Mouse (Mus musculus): ENCODE data around the gene Fli1. TPM values are rescaled to one million over a fixed set of nuclear protein-coding genes. Genes with fewer than 3 reads are reported as not detected.

The Fli1 gene
- polyA plus RNA-seq, 1 experiment, result not detected

- TF ChIP-seq REST (IDR thresholded peaks at IDR 0.05; ENCODE audit: insufficient read depth, insufficient read length) (no peak), USF1 (IDR thresholded peaks at IDR 0.05; ENCODE audit: low read depth) (no peak), MYOG (IDR thresholded peaks at IDR 0.05; ENCODE audit: control insufficient read depth in 1 of 3, insufficient read depth in 1 of 3, insufficient read length in 2 of 3, low read depth in 2 of 3) (no peak), E2F4 (IDR thresholded peaks at IDR 0.05; ENCODE audit: insufficient read depth) (no peak), POLR2A (IDR thresholded peaks at IDR 0.05; ENCODE audit: insufficient read length, low read depth) (no peak), POLR2AphosphoS2 (IDR thresholded peaks at IDR 0.05; ENCODE audit: insufficient read length, low read depth) (no peak), TCF12 (IDR thresholded peaks at IDR 0.05; ENCODE audit: insufficient read depth, poor library complexity, severe bottlenecking) (no peak), MYOD1 (IDR thresholded peaks at IDR 0.05; ENCODE audit: control insufficient read depth in 1 of 3, insufficient read length in 2 of 3, low read depth in 2 of 3) (no peak), SRF (IDR thresholded peaks at IDR 0.05; ENCODE audit: control insufficient read depth, insufficient read length, low read depth) (no peak), TCF3 (IDR thresholded peaks at IDR 0.05; ENCODE audit: insufficient read length, low read depth) (no peak), CEBPB (IDR thresholded peaks at IDR 0.05; ENCODE audit: insufficient read depth, poor library complexity, severe bottlenecking) (no peak), MAX (IDR thresholded peaks at IDR 0.05; ENCODE audit: low read depth) (no peak)
- Histone ChIP-seq H3K79me2 (ENCODE audit: control insufficient read depth, insufficient read depth) (no peaks in the 10 kb centered on the region), H3K4me2 (ENCODE audit: low read depth) (no peak overlapping the region), H3K27me3 (ENCODE audit: control insufficient read depth, insufficient read depth, insufficient read length) (peaks cover 48% of the 10 kb centered on the region), H3ac (ENCODE audit: control insufficient read depth, insufficient read length) (no peak overlapping the region), H3K4me3 (no peak overlapping the region), H3K36me3 (ENCODE audit: control insufficient read depth, insufficient read depth) (no peaks in the 10 kb centered on the region)
These were observed 51.2 kb downstream of the Fli1 start for GRCm38 (mm10) chr9:32491484-32491883.

- Histone ChIP-seq H3K36me3 (ENCODE audit: control insufficient read depth, insufficient read depth) (no peaks in the 10 kb centered on the region), H3ac (ENCODE audit: control insufficient read depth, insufficient read length) (no peak overlapping the region), H3K4me2 (ENCODE audit: low read depth) (no peak overlapping the region), H3K4me3 (no peak overlapping the region), H3K79me2 (ENCODE audit: control insufficient read depth, insufficient read depth) (no peaks in the 10 kb centered on the region), H3K27me3 (ENCODE audit: control insufficient read depth, insufficient read depth, insufficient read length) (peaks cover 44% of the 10 kb centered on the region)
- TF ChIP-seq E2F4 (IDR thresholded peaks at IDR 0.05; ENCODE audit: insufficient read depth) (no peak), MYOG (IDR thresholded peaks at IDR 0.05; ENCODE audit: control insufficient read depth in 1 of 3, insufficient read depth in 1 of 3, insufficient read length in 2 of 3, low read depth in 2 of 3) (no peak), TCF12 (IDR thresholded peaks at IDR 0.05; ENCODE audit: insufficient read depth, poor library complexity, severe bottlenecking) (no peak), CEBPB (IDR thresholded peaks at IDR 0.05; ENCODE audit: insufficient read depth, poor library complexity, severe bottlenecking) (no peak), POLR2A (IDR thresholded peaks at IDR 0.05; ENCODE audit: insufficient read length, low read depth) (no peak), USF1 (IDR thresholded peaks at IDR 0.05; ENCODE audit: low read depth) (no peak), TCF3 (IDR thresholded peaks at IDR 0.05; ENCODE audit: insufficient read length, low read depth) (no peak), POLR2AphosphoS2 (IDR thresholded peaks at IDR 0.05; ENCODE audit: insufficient read length, low read depth) (no peak), MAX (IDR thresholded peaks at IDR 0.05; ENCODE audit: low read depth) (no peak), SRF (IDR thresholded peaks at IDR 0.05; ENCODE audit: control insufficient read depth, insufficient read length, low read depth) (no peak), REST (IDR thresholded peaks at IDR 0.05; ENCODE audit: insufficient read depth, insufficient read length) (no peak)
These were observed 52.8 kb downstream of the Fli1 start for GRCm38 (mm10) chr9:32489794-32490358.

GRCm38 (mm10) chr9:32489315-32489714, 53.3 kb downstream of the Fli1 start:
- Histone ChIP-seq H3K79me2 (ENCODE audit: control insufficient read depth, insufficient read depth) (no peaks in the 10 kb centered on the region), H3ac (ENCODE audit: control insufficient read depth, insufficient read length) (no peak overlapping the region), H3K4me3 (no peak overlapping the region), H3K36me3 (ENCODE audit: control insufficient read depth, insufficient read depth) (no peaks in the 10 kb centered on the region), H3K27me3 (ENCODE audit: control insufficient read depth, insufficient read depth, insufficient read length) (peaks cover 44% of the 10 kb centered on the region), H3K4me2 (ENCODE audit: low read depth) (no peak overlapping the region)
- TF ChIP-seq E2F4 (IDR thresholded peaks at IDR 0.05; ENCODE audit: insufficient read depth), result no peak
- TF ChIP-seq POLR2A (IDR thresholded peaks at IDR 0.05; ENCODE audit: insufficient read length, low read depth), result no peak
- TF ChIP-seq TCF12 (IDR thresholded peaks at IDR 0.05; ENCODE audit: insufficient read depth, poor library complexity, severe bottlenecking), result no peak
- TF ChIP-seq MYOD1 (IDR thresholded peaks at IDR 0.05; ENCODE audit: control insufficient read depth in 1 of 3, insufficient read length in 2 of 3, low read depth in 2 of 3), result no peak
- TF ChIP-seq TCF3 (IDR thresholded peaks at IDR 0.05; ENCODE audit: insufficient read length, low read depth), result no peak
- no peak for TF ChIP-seq POLR2AphosphoS2 (IDR thresholded peaks at IDR 0.05; ENCODE audit: insufficient read length, low read depth)
- no peak for TF ChIP-seq CEBPB (IDR thresholded peaks at IDR 0.05; ENCODE audit: insufficient read depth, poor library complexity, severe bottlenecking)
- TF ChIP-seq SRF (IDR thresholded peaks at IDR 0.05; ENCODE audit: control insufficient read depth, insufficient read length, low read depth), result no peak
- TF ChIP-seq MYOG (IDR thresholded peaks at IDR 0.05; ENCODE audit: control insufficient read depth in 1 of 3, insufficient read depth in 1 of 3, insufficient read length in 2 of 3, low read depth in 2 of 3), result no peak
- no peak for TF ChIP-seq REST (IDR thresholded peaks at IDR 0.05; ENCODE audit: insufficient read depth, insufficient read length)
- no peak for TF ChIP-seq USF1 (IDR thresholded peaks at IDR 0.05; ENCODE audit: low read depth)
- no peak for TF ChIP-seq MAX (IDR thresholded peaks at IDR 0.05; ENCODE audit: low read depth)

GRCm38 (mm10) chr9:32488627-32489026, 54.0 kb downstream of the Fli1 start:
- Histone ChIP-seq H3K27me3 (ENCODE audit: control insufficient read depth, insufficient read depth, insufficient read length) (peaks cover 44% of the 10 kb centered on the region), H3K79me2 (ENCODE audit: control insufficient read depth, insufficient read depth) (no peaks in the 10 kb centered on the region), H3ac (ENCODE audit: control insufficient read depth, insufficient read length) (no peak overlapping the region), H3K4me3 (no peak overlapping the region), H3K36me3 (ENCODE audit: control insufficient read depth, insufficient read depth) (no peaks in the 10 kb centered on the region), H3K4me2 (ENCODE audit: low read depth) (no peak overlapping the region)
- TF ChIP-seq MAX (IDR thresholded peaks at IDR 0.05; ENCODE audit: low read depth), result no peak
- TF ChIP-seq CEBPB (IDR thresholded peaks at IDR 0.05; ENCODE audit: insufficient read depth, poor library complexity, severe bottlenecking), result no peak
- no peak for TF ChIP-seq E2F4 (IDR thresholded peaks at IDR 0.05; ENCODE audit: insufficient read depth)
- TF ChIP-seq TCF12 (IDR thresholded peaks at IDR 0.05; ENCODE audit: insufficient read depth, poor library complexity, severe bottlenecking), result no peak
- TF ChIP-seq MYOD1 (IDR thresholded peaks at IDR 0.05; ENCODE audit: control insufficient read depth in 1 of 3, insufficient read length in 2 of 3, low read depth in 2 of 3), result no peak
- TF ChIP-seq REST (IDR thresholded peaks at IDR 0.05; ENCODE audit: insufficient read depth, insufficient read length), result no peak
- no peak for TF ChIP-seq MYOG (IDR thresholded peaks at IDR 0.05; ENCODE audit: control insufficient read depth in 1 of 3, insufficient read depth in 1 of 3, insufficient read length in 2 of 3, low read depth in 2 of 3)
- TF ChIP-seq SRF (IDR thresholded peaks at IDR 0.05; ENCODE audit: control insufficient read depth, insufficient read length, low read depth), result no peak

Data from myocyte (in vitro differentiated cells).